Mouse (Mus musculus) ES-E14 (cell line): ENCODE results near the gene Dmp1. TPM values are rescaled to one million over a fixed set of nuclear protein-coding genes. Genes with fewer than 3 reads are reported as not detected.

ENCODE experiments used
- DNase-seq: peaks from one replicate; pipeline ENCODE4 v3.0.0-alpha.2; 2013; ENCODE audit warnings: low read depth, low spot score
- H3K27ac ChIP-seq: 2 replicates; pipeline ENCODE4 v1.5.1; 2012; ENCODE audit warnings: low read depth, mild to moderate bottlenecking, low read length, moderate library complexity, mixed read lengths; ENCODE audit not compliant: poor library complexity, insufficient read depth, severe bottlenecking
- H3K36me3 ChIP-seq: 2 replicates; pipeline ENCODE4 v1.6.1; 2012; ENCODE audit warnings: mild to moderate bottlenecking, low read length, moderate library complexity, mixed read lengths; ENCODE audit not compliant: control insufficient read depth, poor library complexity, insufficient read depth, severe bottlenecking
- H3K4me1 ChIP-seq, 2 experiments: fragments of 150-350 bp in 1 of 2; sonication (generic) in 1 of 2; 2 replicates each; pipeline ENCODE4 v1.6.1; 2012; ENCODE audit warnings: low read length in 2 of 2, mild to moderate bottlenecking in 1 of 2, mixed read lengths in 1 of 2; ENCODE audit not compliant: control insufficient read depth in 2 of 2, insufficient read depth in 2 of 2, poor library complexity in 1 of 2
- H3K4me3 ChIP-seq, 2 experiments: fragments of 150-350 bp in 1 of 2; sonication (generic) in 1 of 2; 2 replicates each; pipeline ENCODE4 v1.5.1; 2012; ENCODE audit warnings: low read length in 2 of 2, low read depth in 1 of 2, mild to moderate bottlenecking in 1 of 2, mixed read lengths in 1 of 2; ENCODE audit not compliant: insufficient read depth in 1 of 2, poor library complexity in 1 of 2, severe bottlenecking in 1 of 2
- H3K9ac ChIP-seq: 2 replicates; pipeline ENCODE4 v1.6.1; 2012; ENCODE audit warnings: low read depth, mild to moderate bottlenecking, low read length, mixed read lengths; ENCODE audit not compliant: poor library complexity, insufficient read depth, severe bottlenecking
- H3K9me3 ChIP-seq: fragments of 150-350 bp; sonication (generic); 2 replicates; pipeline ENCODE4 v1.6.1; 2012; ENCODE audit warnings: low read depth, mild to moderate bottlenecking, low read length; ENCODE audit not compliant: control insufficient read depth, insufficient read depth
- CHD2 ChIP-seq: IDR thresholded peaks from 2 replicates; pipeline ENCODE4 v1.6.1; 2014; ENCODE audit warnings: mild to moderate bottlenecking, low read depth, low read length, inconsistent platforms
- HCFC1 ChIP-seq: IDR thresholded peaks from 2 replicates; pipeline ENCODE4 v1.6.1; 2012; ENCODE audit warnings: low read length, inconsistent platforms, borderline replicate concordance; ENCODE audit not compliant: insufficient read depth
- MAFK ChIP-seq: IDR thresholded peaks from 2 replicates; pipeline ENCODE4 v1.6.1; 2014; ENCODE audit warnings: mild to moderate bottlenecking, low read depth, low read length, inconsistent platforms; ENCODE audit not compliant: insufficient read depth
- ZC3H11A ChIP-seq: IDR thresholded peaks from 2 replicates; pipeline ENCODE4 v1.6.1; 2012; ENCODE audit warnings: low read depth, mild to moderate bottlenecking, inconsistent platforms, low read length, borderline replicate concordance
- ZNF384 ChIP-seq: IDR thresholded peaks from 2 replicates; pipeline ENCODE4 v1.6.1; 2012; ENCODE audit warnings: low read depth, low read length, inconsistent platforms
- in situ Hi-C, 2 experiments: fragments of 600-800 bp; cut with MboI; formaldehyde crosslinking; loops; one replicate each; pipeline ENCODE4 v1.15.1; 2025; ENCODE audit warnings: low sequenced_read_pairs in 2 of 2, inconsistent platforms in 1 of 2; ENCODE audit not compliant: unreplicated experiment in 2 of 2
- total RNA-seq: library from RNA; depleted of rRNA; stranded (reverse); fragments of 300-350 nt; gene quantifications from 2 replicates; pipeline ENCODE4 v1.2.3, GENCODE M21; 2012

The Dmp1 gene
- total RNA-seq, 1 experiment = not detected

GRCm38 (mm10) chr5:104224299-104224698 is 21.9 kb downstream of the Dmp1 start:
- no peak for DNase-seq
- no peaks in the 10 kb centered on the region for H3K9me3 ChIP-seq
- H3K27ac ChIP-seq = no peak overlapping the region
- no peaks in the 10 kb centered on the region for H3K4me1 ChIP-seq
- in situ Hi-C loops = loop anchor here in 1 of 2 experiments (5.0 kb wide), 1 partner anchor 113 kb away; no protein-coding TSS in a partner anchor
- no peak overlapping the region for H3K9ac ChIP-seq
- TF ChIP-seq ZNF384 (no peak), ZC3H11A (no peak), HCFC1 (no peak), CHD2 (no peak), MAFK (no peak)
- no peak overlapping the region for H3K4me3 ChIP-seq
- no peaks in the 10 kb centered on the region for H3K36me3 ChIP-seq

GRCm38 (mm10) chr5:104224750-104225149 is 22.3 kb downstream of the Dmp1 start:
- in situ Hi-C loops = loop anchor here in 1 of 2 experiments (5.0 kb wide), 1 partner anchor 113 kb away; no protein-coding TSS in a partner anchor
- no peak for TF ChIP-seq HCFC1
- Histone ChIP-seq H3K4me3 (no peak overlapping the region), H3K27ac (no peak overlapping the region), H3K9ac (no peak overlapping the region), H3K36me3 (no peaks in the 10 kb centered on the region), H3K9me3 (no peaks in the 10 kb centered on the region), H3K4me1 (no peaks in the 10 kb centered on the region)
- no peak for DNase-seq

GRCm38 (mm10) chr5:104228497-104228896 is 26.1 kb downstream of the Dmp1 start:
- in situ Hi-C loops = no loop called here

GRCm38 (mm10) chr5:104236741-104237140 is 34.3 kb downstream of the Dmp1 start:
- no peak overlapping the region for H3K9ac ChIP-seq
- TF ChIP-seq ZC3H11A (no peak), HCFC1 (no peak), CHD2 (no peak), ZNF384 (no peak), MAFK (no peak)
- H3K36me3 ChIP-seq = no peaks in the 10 kb centered on the region
- no peak overlapping the region for H3K4me3 ChIP-seq
- no peaks in the 10 kb centered on the region for H3K9me3 ChIP-seq
- H3K4me1 ChIP-seq = no peaks in the 10 kb centered on the region
- H3K27ac ChIP-seq = no peak overlapping the region
- in situ Hi-C loops = no loop called here
- DNase-seq = no peak

More at GRCm38 (mm10) chr5:104228497-104228896, 26.1 kb downstream of the Dmp1 start:
- no peaks in the 10 kb centered on the region for H3K4me1 ChIP-seq
- TF ChIP-seq CHD2 (no peak), ZC3H11A (no peak), MAFK (no peak), HCFC1 (no peak), ZNF384 (no peak)
- no peak overlapping the region for H3K9ac ChIP-seq
- H3K4me3 ChIP-seq = no peak overlapping the region
- DNase-seq = no peak
- H3K9me3 ChIP-seq = no peaks in the 10 kb centered on the region
- no peaks in the 10 kb centered on the region for H3K36me3 ChIP-seq
- H3K27ac ChIP-seq = no peak overlapping the region

GRCm38 (mm10) chr5:104239674-104240378 is 37.4 kb downstream of the Dmp1 start:
- DNase-seq = no peak
- no peak overlapping the region for H3K27ac ChIP-seq
- no peak for TF ChIP-seq ZC3H11A
- in situ Hi-C loops = no loop called here
- H3K4me1 ChIP-seq = no peaks in the 10 kb centered on the region
- H3K9ac ChIP-seq = no peak overlapping the region
- H3K9me3 ChIP-seq = no peaks in the 10 kb centered on the region
- H3K4me3 ChIP-seq = no peak overlapping the region
- H3K36me3 ChIP-seq = no peaks in the 10 kb centered on the region
